Mouse (Mus musculus) heart, embryonic 16.5 days (tissue): ENCODE results near the gene Ganc. TPM values are rescaled to one million over a fixed set of nuclear protein-coding genes. Genes with fewer than 3 reads are reported as not detected.

Experiments
- ATAC-seq: fragments of 200-750 bp; cut with Nextera tagmentation; replicated peaks from 2 replicates; pipeline ENCODE4 v1.8.0; 2017; ENCODE audit warnings: moderate number of reproducible peaks; ENCODE audit not compliant: insufficient read depth, low FRiP score; ENCODE audit errors: extremely low read depth
- H3K27ac ChIP-seq: fragments of 300-500 bp; sonication (generic); 2 replicates; pipeline ENCODE4 v1.5.1; 2014; ENCODE audit warnings: mild to moderate bottlenecking, low read length, control low read depth, moderate library complexity
- H3K27me3 ChIP-seq: fragments of 300-500 bp; sonication (generic); 2 replicates; pipeline ENCODE4 v1.6.1; 2014; ENCODE audit warnings: low read length, mixed read lengths; ENCODE audit not compliant: control insufficient read depth, insufficient read depth
- H3K36me3 ChIP-seq: fragments of 300-500 bp; sonication (generic); 2 replicates; pipeline ENCODE4 v1.6.1; 2014; ENCODE audit not compliant: control insufficient read depth, insufficient read depth
- H3K4me1 ChIP-seq: fragments of 300-500 bp; sonication (generic); 2 replicates; pipeline ENCODE4 v1.6.1; 2014; ENCODE audit warnings: low read length, mixed read lengths; ENCODE audit not compliant: control insufficient read depth, insufficient read depth
- H3K4me2 ChIP-seq: fragments of 300-500 bp; sonication (generic); 2 replicates; pipeline ENCODE4 v1.6.1; 2014; ENCODE audit warnings: low read depth, mild to moderate bottlenecking, control low read depth, low read length
- H3K4me3 ChIP-seq: fragments of 300-500 bp; sonication (generic); 2 replicates; pipeline ENCODE4 v1.5.1; 2014; ENCODE audit warnings: mild to moderate bottlenecking, control low read depth, low read length
- H3K9ac ChIP-seq: fragments of 300-500 bp; sonication (generic); 2 replicates; pipeline ENCODE4 v1.6.1; 2014; ENCODE audit warnings: low read length, control low read depth
- H3K9me3 ChIP-seq: fragments of 300-500 bp; sonication (generic); replicated peaks from 2 replicates; pipeline ENCODE4 v1.6.1; 2016; ENCODE audit warnings: low read length; ENCODE audit not compliant: control insufficient read depth
- WGBS: fragments of 180-500 bp; shearing (Covaris S2); extraction: QIAGEN DNeasy Blood & Tissue Kit; methylation state at CpG from one replicate; pipeline ENCODE4 v1.1.7; 2014; 5-methylcytosine and 5-hydroxymethylcytosine counted together
- polyA plus RNA-seq: library from polyadenylated mRNA; unstranded; fragments of >200 nt; fragmentation: Nextera tagmentation; extraction: Ambion mirVana; gene quantifications from 2 replicates; pipeline ENCODE4 v1.2.1, GENCODE M21; 2015

Gene Ganc
- polyA plus RNA-seq, 1 experiment from 2014 or later, result 11.2 TPM

DNA sequence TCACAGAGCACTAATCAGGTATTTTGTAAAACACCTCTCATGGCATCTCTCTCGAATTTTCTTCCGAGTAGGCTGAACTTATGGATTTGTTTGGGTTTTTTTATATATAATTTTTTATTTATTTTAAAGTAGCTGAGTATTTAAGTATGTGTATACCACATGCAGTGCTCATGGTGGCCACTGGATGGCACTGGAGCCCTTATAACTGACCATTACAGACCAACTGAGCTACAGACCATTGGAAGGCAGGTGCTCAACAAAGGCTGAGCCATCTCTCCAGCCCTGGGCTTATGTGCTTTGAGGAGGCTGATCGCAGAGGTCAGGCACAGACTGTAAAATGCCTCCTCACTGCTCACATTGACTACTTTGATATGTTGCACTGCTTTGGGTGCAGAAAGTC, 74.9 kb downstream of the Ganc start:
- Histone ChIP-seq H3K4me2 (no peak overlapping the region), H3K27ac (no peak overlapping the region), H3K27me3 (no peaks in the 10 kb centered on the region), H3K4me1 (peaks cover 15% of the 10 kb centered on the region), H3K9ac (no peak overlapping the region), H3K36me3 (no peaks in the 10 kb centered on the region), H3K4me3 (no peak overlapping the region), H3K9me3 (no peaks in the 10 kb centered on the region)
- ATAC-seq, result peak; percentile 43; the same call in 1 of the 2 replicates
- WGBS, result 35% methylated on average over 3 of the region's 3 CpGs

DNA sequence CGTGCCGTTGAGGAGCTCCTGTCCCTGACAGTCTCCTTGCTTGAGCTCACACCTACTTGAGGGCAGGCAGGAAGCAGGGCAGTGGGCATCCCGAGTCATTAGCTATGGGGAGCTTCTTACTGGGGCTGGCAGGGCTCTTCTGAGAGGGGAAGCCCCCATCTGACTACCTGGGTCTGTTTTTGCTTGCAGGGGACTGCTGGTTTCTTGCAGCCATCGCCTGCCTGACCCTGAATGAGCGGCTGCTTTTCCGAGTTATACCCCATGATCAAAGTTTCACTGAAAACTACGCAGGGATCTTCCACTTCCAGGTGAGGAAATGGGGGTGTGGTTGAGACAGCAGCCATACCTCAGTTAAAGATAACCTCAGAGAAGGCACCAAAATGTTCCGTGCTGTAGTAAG, 78.2 kb downstream of the Ganc start:
- no peak overlapping the region for H3K9ac ChIP-seq
- no peak for ATAC-seq
- peaks cover 15% of the 10 kb centered on the region for H3K4me1 ChIP-seq
- no peaks in the 10 kb centered on the region for H3K9me3 ChIP-seq
- WGBS, result 55% methylated on average over 8 of the region's 8 CpGs
- H3K4me3 ChIP-seq, result no peak overlapping the region
- H3K36me3 ChIP-seq, result no peaks in the 10 kb centered on the region
- no peaks in the 10 kb centered on the region for H3K27me3 ChIP-seq
- H3K27ac ChIP-seq, result no peak overlapping the region
- H3K4me2 ChIP-seq, result no peak overlapping the region

GRCm38 (mm10) chr2:120482506-120483389, 79.1 kb downstream of the Ganc start:
- peak; percentile 59; the same call in 1 of the 2 replicates for ATAC-seq

GRCm38 (mm10) chr2:120484241-120484640, 80.5 kb downstream of the Ganc start:
- WGBS, result 83% methylated on average over 3 of the region's 3 CpGs
- Histone ChIP-seq H3K4me1 (peaks cover 15% of the 10 kb centered on the region), H3K27me3 (no peaks in the 10 kb centered on the region), H3K9me3 (no peaks in the 10 kb centered on the region), H3K36me3 (no peaks in the 10 kb centered on the region), H3K27ac (no peak overlapping the region), H3K4me2 (no peak overlapping the region), H3K4me3 (no peak overlapping the region), H3K9ac (no peak overlapping the region)
- no peak for ATAC-seq

More at GRCm38 (mm10) chr2:120482506-120483389, 79.1 kb downstream of the Ganc start:
- 0 out of 2 replicates have a peak overlapping the region, but pooled peaks have one; percentile 14 for H3K9ac ChIP-seq
- H3K27ac ChIP-seq, result peak overlapping the region; percentile 69
- H3K4me1 ChIP-seq, result peaks cover 15% of the 10 kb centered on the region
- no peaks in the 10 kb centered on the region for H3K27me3 ChIP-seq
- H3K4me2 ChIP-seq, result no peak overlapping the region
- H3K9me3 ChIP-seq, result no peaks in the 10 kb centered on the region
- WGBS, result 56% methylated on average over 8 of the region's 8 CpGs
- no peaks in the 10 kb centered on the region for H3K36me3 ChIP-seq
- H3K4me3 ChIP-seq, result no peak overlapping the region

DNA sequence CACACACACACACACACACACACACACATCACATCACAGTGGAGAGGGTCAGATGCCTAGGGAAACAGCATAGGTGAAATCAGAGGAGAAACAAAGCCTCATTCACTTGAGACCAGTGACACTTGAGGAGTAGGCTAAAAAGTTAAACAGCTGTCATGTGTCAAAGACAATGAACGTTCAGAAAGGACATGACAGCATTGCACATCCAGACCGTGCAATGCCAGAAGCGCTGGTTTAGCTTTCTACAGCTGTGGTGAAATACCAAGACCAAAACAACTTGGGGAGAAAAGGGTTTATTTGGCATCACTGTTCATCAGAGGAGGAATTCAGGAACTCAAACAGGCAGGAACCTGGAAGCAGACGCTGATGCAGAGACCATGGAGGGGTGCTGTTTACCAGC, 89.6 kb downstream of the Ganc start:
- Histone ChIP-seq H3K27me3 (no peaks in the 10 kb centered on the region), H3K9me3 (no peaks in the 10 kb centered on the region), H3K36me3 (no peaks in the 10 kb centered on the region), H3K4me1 (peaks cover 5% of the 10 kb centered on the region; the same call in 1 of the 2 replicates), H3K9ac (no peak overlapping the region), H3K27ac (no peak overlapping the region), H3K4me2 (no peak overlapping the region), H3K4me3 (no peak overlapping the region)
- ATAC-seq, result no peak
- 47% methylated on average over 4 of the region's 4 CpGs for WGBS

DNA sequence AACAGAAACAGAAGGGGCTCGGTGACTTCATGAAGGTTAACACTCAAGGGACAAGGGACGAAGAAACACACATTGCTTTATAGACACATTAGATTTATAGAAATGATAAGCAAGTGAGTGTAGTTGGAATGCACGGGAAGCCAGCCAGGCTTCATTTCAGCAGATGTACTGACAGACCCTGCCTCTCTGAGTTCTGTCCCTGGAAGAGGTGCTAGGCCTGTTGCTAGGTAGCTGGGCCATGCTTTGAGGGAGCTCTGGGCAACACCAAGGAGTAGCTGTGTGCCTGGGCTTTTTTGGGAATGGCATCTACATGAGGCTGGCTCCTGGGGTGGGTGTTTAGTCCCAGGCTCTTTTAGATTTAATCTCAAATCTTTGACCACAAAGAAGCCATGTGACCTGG, 92.8 kb downstream of the Ganc start:
- no peaks in the 10 kb centered on the region for H3K36me3 ChIP-seq
- no peak overlapping the region for H3K27ac ChIP-seq
- no peaks in the 10 kb centered on the region for H3K9me3 ChIP-seq
- 48% methylated on average over 3 of the region's 3 CpGs for WGBS
- H3K9ac ChIP-seq, result no peak overlapping the region
- no peak overlapping the region for H3K4me3 ChIP-seq
- no peak overlapping the region for H3K4me2 ChIP-seq
- H3K4me1 ChIP-seq, result peaks cover 22% of the 10 kb centered on the region
- ATAC-seq, result no peak
- no peaks in the 10 kb centered on the region for H3K27me3 ChIP-seq

GRCm38 (mm10) chr2:120499971-120500471, 96.3 kb downstream of the Ganc start:
- H3K4me1 ChIP-seq, result peaks cover 33% of the 10 kb centered on the region
- no peaks in the 10 kb centered on the region for H3K9me3 ChIP-seq
- H3K4me3 ChIP-seq, result no peak overlapping the region
- 28% methylated on average over 6 of the region's 6 CpGs for WGBS
- H3K4me2 ChIP-seq, result peak overlapping the region; percentile 44
- H3K9ac ChIP-seq, result peak overlapping the region; percentile 71
- H3K27me3 ChIP-seq, result no peaks in the 10 kb centered on the region
- H3K27ac ChIP-seq, result peak overlapping the region; percentile 82
- peak; percentile 63 for ATAC-seq
- peaks cover 7% of the 10 kb centered on the region; the same call in 1 of the 2 replicates for H3K36me3 ChIP-seq

GRCm38 (mm10) chr2:120501136-120501918, 97.6 kb downstream of the Ganc start:
- Histone ChIP-seq H3K36me3 (peaks cover 19% of the 10 kb centered on the region), H3K4me1 (peaks cover 33% of the 10 kb centered on the region), H3K27me3 (no peaks in the 10 kb centered on the region), H3K4me3 (no peak overlapping the region), H3K9ac (peak overlapping the region; percentile 55), H3K4me2 (no peak overlapping the region; the same call in 1 of the 2 replicates), H3K9me3 (peaks cover 5% of the 10 kb centered on the region; the same call in 1 of the 2 replicates), H3K27ac (peak overlapping the region; percentile 82)
- WGBS, result 45% methylated on average over 17 of the region's 17 CpGs
- ATAC-seq, result no peak
